Mouse (Mus musculus) Patski (cell line): ENCODE data around the gene Zkscan17. TPM values are rescaled to one million over a fixed set of nuclear protein-coding genes. Genes with fewer than 3 reads are reported as not detected.
A peak's percentile ranks its signal among the peaks of the same experiment; 100 is the strongest.

Experiments
- ATAC-seq: fragments of 100-300 bp; one replicate; pipeline ENCODE4 v1.8.0; 2021
- CTCF ChIA-PET: fragments of 350-600 bp; sonication (Branson Sonifier 250); formaldehyde crosslinking; loops from one replicate; lab custom pipeline; 2022; ENCODE audit warnings: inconsistent platforms; lab: Charles Lee
- POLR2A ChIA-PET: fragments of 350-600 bp; sonication (Branson Sonifier 250); formaldehyde crosslinking; loops from one replicate; lab custom pipeline; 2022; ENCODE audit warnings: antibody characterized with exemption, inconsistent platforms; lab: Charles Lee
- DNase-seq: peaks from one replicate; pipeline ENCODE4 v3.0.0-alpha.2; 2011; ENCODE audit warnings: low read depth, low spot score
- H3K27me3 ChIP-seq: fragments of 371-371 bp; one replicate; pipeline ENCODE4 v1.5.1; 2021
- CTCF ChIP-seq: fragments of 100-300 bp; IDR thresholded peaks from one replicate; pipeline ENCODE4 v1.5.1; 2021
- in situ Hi-C: fragments of 300-500 bp; cut with MboI; formaldehyde crosslinking; loops from 3 replicates; pipeline ENCODE4 v1.11.1; 2018; ENCODE audit warnings: low pct_unique_long_range_greater_than_20kb, mixed read lengths
- polyA plus RNA-seq: library from polyadenylated mRNA; unstranded; gene quantifications from one replicate; pipeline ENCODE4 v1.2.3, GENCODE M21; 2021

Gene Zkscan17
- polyA plus RNA-seq, 1 experiment from 2014 or later = 32.4 TPM

GRCm38 (mm10) chr11:59519741-59520495 is 6.6 kb downstream of the Zkscan17 start:
- in situ Hi-C loops = loop anchor here (10.0 kb wide), 1 partner anchor 255 kb away; no protein-coding TSS in a partner anchor
- H3K27me3 ChIP-seq = no peaks in the 10 kb centered on the region
- POLR2A ChIA-PET = no interaction called here
- DNase-seq (no peak), ATAC-seq (no peak)
- CTCF ChIA-PET = no interaction called here
- TF ChIP-seq CTCF = no peak

DNA sequence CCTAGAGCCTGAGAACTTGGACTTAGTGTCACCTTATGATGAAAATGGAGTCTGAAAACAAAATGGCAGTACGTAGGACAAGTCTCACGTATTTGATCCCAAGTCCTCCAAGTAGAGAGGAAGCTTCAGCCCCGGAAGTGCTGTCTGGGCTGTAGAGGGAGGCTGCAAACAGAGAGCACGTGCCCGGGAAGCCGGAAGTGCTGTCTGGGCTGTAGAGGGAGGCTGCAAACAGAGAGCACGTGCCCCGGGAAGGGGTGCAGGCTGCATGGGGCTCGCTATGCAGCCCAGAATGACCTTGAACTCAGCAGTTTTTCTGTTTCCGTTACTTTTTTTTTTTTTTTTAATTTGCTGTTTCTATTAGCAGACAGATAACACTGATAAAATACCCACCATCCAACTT is 8.3 kb downstream of the Zkscan17 start:
- CTCF ChIA-PET = interaction anchor here (0.9 to 4.6 kb wide), 3 partner anchors 7 to 51 kb away, joined by 3 to 15 read pairs (median 4); no protein-coding TSS in a partner anchor

DNA sequence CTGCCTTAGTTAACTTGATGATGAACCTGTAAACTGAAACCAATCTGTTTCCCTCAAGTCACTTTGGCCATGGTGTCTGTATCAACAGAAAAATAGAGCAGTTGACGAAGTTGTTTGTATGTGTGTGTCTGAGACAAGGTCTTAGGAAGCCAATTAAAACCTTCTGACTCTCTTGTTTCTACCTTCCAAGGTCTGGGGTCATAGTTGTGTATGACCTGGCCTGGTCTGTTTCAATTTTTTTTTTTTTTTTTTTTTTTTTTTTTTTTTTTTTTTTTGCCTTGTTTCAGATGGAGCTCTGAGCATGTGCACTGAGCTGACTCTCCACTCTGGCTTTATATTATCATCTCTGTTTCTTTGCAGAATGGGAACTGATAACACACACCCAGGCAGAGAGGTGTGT is 9.1 kb downstream of the Zkscan17 start:
- in situ Hi-C loops = no loop called here
- TF ChIP-seq CTCF = no peak
- ATAC-seq (no peak), DNase-seq (no peak)
- no peaks in the 10 kb centered on the region for H3K27me3 ChIP-seq
- ChIA-PET POLR2A (interaction anchor here (0.6 kb wide), 2 partner anchors 16 to 239 kb away, joined by 3 read pairs; no protein-coding TSS in a partner anchor), CTCF (interaction anchor here (0.9 to 4.6 kb wide), 3 partner anchors 8 to 52 kb away, joined by 3 to 15 read pairs (median 4); no protein-coding TSS in a partner anchor)

More for the DNA sequence above, 8.3 kb downstream of the Zkscan17 start:
- POLR2A ChIA-PET = no interaction called here
- TF ChIP-seq CTCF = no peak
- ATAC-seq (no peak), DNase-seq (no peak)
- H3K27me3 ChIP-seq = no peaks in the 10 kb centered on the region
- in situ Hi-C loops = no loop called here

DNA sequence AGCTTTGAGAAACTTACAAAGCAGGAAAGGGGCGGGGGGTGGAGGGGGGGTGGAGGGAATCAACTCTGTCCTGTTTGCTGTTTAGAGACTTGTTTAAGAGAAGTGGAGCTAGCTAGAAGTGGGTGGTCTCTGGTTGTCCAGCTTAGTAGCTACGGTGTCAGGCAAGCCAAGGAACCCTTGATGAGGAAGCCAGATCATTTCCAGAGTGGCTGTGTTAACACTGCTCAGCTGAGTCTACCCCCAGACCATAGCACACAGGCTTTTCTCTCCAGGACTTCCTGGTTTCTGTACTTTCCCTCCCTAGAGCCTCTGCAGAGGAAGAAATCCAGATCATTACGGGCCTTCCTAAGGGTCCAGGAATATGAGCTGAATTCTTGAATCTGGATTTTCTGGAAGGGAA is 11.8 kb downstream of the Zkscan17 start:
- no peak for DNase-seq
- no peaks in the 10 kb centered on the region for H3K27me3 ChIP-seq
- ATAC-seq = no peak
- no peak for TF ChIP-seq CTCF
- in situ Hi-C loops = no loop called here
- POLR2A ChIA-PET = no interaction called here
- CTCF ChIA-PET = interaction anchor here (1.4 to 4.6 kb wide), 2 partner anchors 10 to 98 kb away, joined by 4 to 15 read pairs; no protein-coding TSS in a partner anchor

DNA sequence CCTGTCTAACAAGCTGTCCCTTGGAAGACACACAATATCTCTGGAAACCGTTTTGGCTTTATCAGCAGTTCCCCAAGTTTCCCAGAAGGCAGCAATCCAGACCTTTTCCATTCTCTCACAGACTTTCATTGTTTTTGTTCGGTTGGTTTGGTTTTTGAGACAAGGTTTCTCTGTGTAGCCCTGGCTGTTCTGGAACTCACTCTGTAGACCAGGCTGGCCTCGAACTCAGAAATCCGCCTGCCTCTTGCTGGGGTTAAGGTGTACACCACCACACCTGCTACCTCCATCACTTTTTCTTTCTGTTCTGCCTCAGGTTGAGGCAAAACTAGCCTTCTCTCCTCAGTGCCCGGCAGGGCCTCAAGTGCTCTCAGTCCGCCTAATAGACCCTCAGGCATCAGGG is 12.2 kb downstream of the Zkscan17 start:
- TF ChIP-seq CTCF = no peak
- no peak for DNase-seq
- in situ Hi-C loops = no loop called here
- no peak for ATAC-seq
- no peaks in the 10 kb centered on the region for H3K27me3 ChIP-seq
- CTCF ChIA-PET = interaction anchor here (1.4 to 4.6 kb wide), 2 partner anchors 11 to 98 kb away, joined by 4 to 15 read pairs; no protein-coding TSS in a partner anchor
- POLR2A ChIA-PET = no interaction called here

DNA sequence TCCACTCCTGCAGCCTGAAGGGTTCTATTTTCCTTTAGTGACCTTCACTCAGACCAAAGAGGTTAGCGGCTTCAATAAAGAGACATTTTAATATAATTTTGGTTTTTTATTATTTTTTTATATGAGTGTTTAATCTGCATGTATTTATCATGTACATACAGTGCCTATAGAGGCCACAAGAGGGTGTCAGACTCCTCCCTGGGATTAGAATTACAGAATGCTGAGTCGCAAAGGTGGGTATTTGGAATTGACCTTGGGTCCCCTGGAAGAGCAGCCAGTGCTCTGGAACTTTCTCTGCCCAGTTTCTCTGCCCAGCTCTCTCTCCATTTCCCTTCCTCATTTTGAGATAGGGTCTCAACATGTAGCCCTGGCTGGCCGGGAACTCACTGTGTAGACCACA is 13.0 kb downstream of the Zkscan17 start:
- ChIA-PET POLR2A (no interaction called here), CTCF (interaction anchor here (4.6 kb wide), 1 partner anchor 12 kb away, joined by 15 read pairs; no protein-coding TSS in a partner anchor)
- in situ Hi-C loops = no loop called here
- no peak for ATAC-seq
- no peaks in the 10 kb centered on the region for H3K27me3 ChIP-seq
- TF ChIP-seq CTCF = no peak
- no peak for DNase-seq

- ATAC-seq (no peak), DNase-seq (no peak)
- TF ChIP-seq CTCF = no peak
- in situ Hi-C loops = no loop called here
- H3K27me3 ChIP-seq = no peaks in the 10 kb centered on the region
- CTCF ChIA-PET = interaction anchor here (1.4 kb wide), 1 partner anchor 13 kb away, joined by 4 read pairs; no protein-coding TSS in a partner anchor
- POLR2A ChIA-PET = no interaction called here
Measured at GRCm38 (mm10) chr11:59512733-59513132, 13.8 kb downstream of the Zkscan17 start.

DNA sequence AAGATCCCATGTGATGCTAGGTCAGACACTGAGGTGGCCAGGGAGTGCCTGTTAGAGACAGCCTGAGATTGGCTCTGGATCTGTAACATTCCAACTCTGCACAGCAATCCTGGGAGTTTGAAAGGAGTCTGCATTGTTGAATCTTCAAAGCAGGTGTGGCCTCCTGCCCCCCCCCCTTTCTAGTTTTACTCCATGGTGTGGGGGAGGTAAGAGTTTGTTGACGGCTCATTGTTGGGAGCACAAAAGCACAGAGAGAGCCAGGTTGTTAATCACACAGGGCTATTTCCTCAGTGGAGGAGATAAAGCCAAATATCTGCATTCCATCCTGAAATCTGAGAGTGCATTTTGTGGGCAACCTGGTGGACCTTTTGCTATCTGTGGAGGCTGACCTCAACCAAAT is 15.0 kb downstream of the Zkscan17 start:
- in situ Hi-C loops = no loop called here
- TF ChIP-seq CTCF = no peak
- ATAC-seq = no peak
- CTCF ChIA-PET = interaction anchor here (1.9 kb wide), 1 partner anchor 14 kb away, joined by 10 read pairs; the partner anchor contains the start of gene Zkscan17
- DNase-seq = no peak
- POLR2A ChIA-PET = no interaction called here
- H3K27me3 ChIP-seq = no peaks in the 10 kb centered on the region

GRCm38 (mm10) chr11:59506713-59507074 is 19.9 kb downstream of the Zkscan17 start:
- DNase-seq (no peak), ATAC-seq (peak; percentile 22)
- in situ Hi-C loops = no loop called here
- no peak for TF ChIP-seq CTCF
- ChIA-PET POLR2A (interaction anchor here (0.6 kb wide), 1 partner anchor 31 kb away, joined by 3 read pairs; no protein-coding TSS in a partner anchor), CTCF (interaction anchor here (1.1 kb wide), 1 partner anchor 65 kb away, joined by 3 read pairs; no protein-coding TSS in a partner anchor)
- no peaks in the 10 kb centered on the region for H3K27me3 ChIP-seq

DNA sequence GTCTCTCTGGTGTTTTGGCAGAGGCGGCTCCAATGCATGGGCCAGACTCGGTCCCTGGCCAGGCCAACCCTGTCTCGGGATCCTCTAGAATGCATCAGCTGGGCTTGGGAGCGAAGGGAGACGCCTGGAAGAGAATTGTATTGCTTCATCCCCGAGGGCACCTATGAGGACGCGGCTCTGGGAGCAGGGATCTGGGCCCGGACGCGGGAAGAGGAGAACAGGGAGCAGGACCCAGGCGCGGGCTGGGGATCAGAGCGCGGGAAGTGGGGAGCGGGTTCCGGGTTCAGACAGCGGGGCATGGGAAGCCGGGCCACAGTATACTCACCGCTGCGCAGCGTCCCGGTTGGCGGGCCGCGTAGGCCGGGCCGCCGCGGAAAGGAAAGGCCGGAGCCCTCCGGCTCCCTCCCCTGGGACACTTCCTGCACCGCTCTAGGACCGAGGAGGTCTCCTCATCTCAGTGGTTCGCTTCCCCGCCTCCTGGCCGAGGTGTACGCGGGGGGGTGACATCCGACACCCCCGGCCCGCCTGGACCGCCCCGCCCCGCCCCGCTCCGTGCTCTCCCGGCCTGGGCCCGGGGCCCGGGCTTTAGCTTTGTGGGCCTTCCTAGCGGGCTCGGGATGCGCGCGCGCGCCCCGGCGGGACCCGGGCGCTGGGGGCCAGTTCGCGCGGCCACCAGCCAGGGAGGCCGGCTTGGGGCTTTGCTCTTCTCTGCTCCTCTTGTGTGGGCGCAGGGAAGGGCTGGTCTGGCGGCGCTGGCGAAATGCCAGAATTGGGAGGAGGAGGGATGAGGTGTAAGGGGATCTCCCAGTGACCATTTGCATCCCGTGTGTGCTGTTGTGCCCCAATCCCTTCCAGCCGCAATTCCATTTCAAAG is 20.5 kb downstream of the Zkscan17 start:
- H3K27me3 ChIP-seq = no peaks in the 10 kb centered on the region
- in situ Hi-C loops = no loop called here
- CTCF ChIA-PET = interaction anchor here (1.1 kb wide), 1 partner anchor 65 kb away, joined by 3 read pairs; no protein-coding TSS in a partner anchor
- DNase-seq (peak; percentile 76), ATAC-seq (peak; percentile 77)
- POLR2A ChIA-PET = interaction anchor here (0.6 kb wide), 2 partner anchors 31 to 35 kb away, joined by 3 to 4 read pairs; no protein-coding TSS in a partner anchor
- no peak for TF ChIP-seq CTCF
